Mouse (Mus musculus) heart, postnatal 36 days (tissue): ENCODE measurements around the gene Serpina3c. TPM values are rescaled to one million over a fixed set of nuclear protein-coding genes. Genes with fewer than 3 reads are reported as not detected.
"Not testable (repeated sequence)": the region's sequence is repeated elsewhere in the genome, so short reads cannot be mapped to it uniquely, and the experiment has no call there.

Source experiments
- DNase-seq, 2 experiments: peaks; one replicate each; pipeline ENCODE4 v3.0.0; 2021 to 2022
- intact Hi-C: fragments of 180-260 bp; cut with DNase I; formaldehyde crosslinking; loops from one replicate; pipeline ENCODE4 v1.15.1; 2025
- total RNA-seq, 2 experiments: library from RNA; stranded (reverse); gene quantifications; 2 replicates each; pipeline ENCODE4 v1.2.3; 2021

The Serpina3c gene
- total RNA-seq, 2 experiments from 2014 or later: 0.61 to 1.2 TPM

GRCm38 (mm10) chr12:104114921-104115579, 38.6 kb downstream of the Serpina3c start:
- intact Hi-C loops: no loop called here
- no peak for DNase-seq

GRCm38 (mm10) chr12:104112333-104112732, 41.3 kb downstream of the Serpina3c start, which contains the start of gene Serpina3a:
TSS of gene Serpina3a (plus strand) at chr12:104112724.
- DNase-seq, intact Hi-C loops: not testable (repeated sequence)

GRCm38 (mm10) chr12:104108507-104108906, 45.2 kb downstream of the Serpina3c start:
- DNase-seq: no peak
- intact Hi-C loops: no loop called here

- DNase-seq: no peak
- intact Hi-C loops: no loop called here
These were observed 46.8 kb downstream of the Serpina3c start for GRCm38 (mm10) chr12:104106919-104107318.

GRCm38 (mm10) chr12:104105847-104106246, 47.8 kb downstream of the Serpina3c start:
- no peak for DNase-seq
- intact Hi-C loops: no loop called here

- DNase-seq: no peak
- intact Hi-C loops: no loop called here
These were observed 52.9 kb downstream of the Serpina3c start, which contains the start of gene Serpina5 for GRCm38 (mm10) chr12:104100768-104101167. TSS of gene Serpina5 (plus strand) at chr12:104101113.

Other genes with a start within 250 kb of the Serpina3c start
- not detected for gene Serpina1c, start 249.0 kb downstream of the Serpina3c start, total RNA-seq
- gene Serpina1e, start 194.9 kb downstream of the Serpina3c start, total RNA-seq: under 1 TPM in 1 of 2 experiments, not detected in 1; 0.28 TPM
- not detected for gene Serpina11, start 163.9 kb downstream of the Serpina3c start, total RNA-seq
- not detected for gene Serpina9, start 140.1 kb downstream of the Serpina3c start, total RNA-seq
- gene Serpina12, start 109.4 kb downstream of the Serpina3c start, total RNA-seq: not detected
- gene Serpina5, start 52.8 kb downstream of the Serpina3c start, total RNA-seq: not detected
- gene Serpina3a, start 41.1 kb downstream of the Serpina3c start, total RNA-seq: not detected
- gene Serpina3b, start 25.9 kb downstream of the Serpina3c start, total RNA-seq: not detected
- not detected for gene Serpina3f, start 60.7 kb upstream of the Serpina3c start, total RNA-seq
- gene Serpina3g, start 82.4 kb upstream of the Serpina3c start, total RNA-seq: 1 to 10 TPM; 1.4 to 2.0 TPM
- under 1 TPM in 1 of 2 experiments, not detected in 1; 0.49 TPM for gene Serpina3i, start 109.3 kb upstream of the Serpina3c start, total RNA-seq
- gene Serpina3j, start 160.7 kb upstream of the Serpina3c start, total RNA-seq: not detected
- gene Serpina3k, start 184.6 kb upstream of the Serpina3c start, total RNA-seq: not detected
- not detected for gene Serpina3m, start 184.6 kb upstream of the Serpina3c start, total RNA-seq